Mouse (Mus musculus) intestine, postnatal 0 days (tissue): ENCODE results near the gene Reg4. TPM values are rescaled to one million over a fixed set of nuclear protein-coding genes. Genes with fewer than 3 reads are reported as not detected.
A peak's percentile ranks its signal among the peaks of the same experiment; 100 is the strongest.

ENCODE experiments used
- ATAC-seq: fragments of 200-750 bp; cut with Nextera tagmentation; 2 replicates; pipeline ENCODE4 v1.8.0; 2017; ENCODE audit warnings: mild to moderate bottlenecking, moderate TSS enrichment, moderate library complexity
- H3K27ac ChIP-seq: fragments of 300-500 bp; sonication (generic); 2 replicates; pipeline ENCODE4 v1.5.1; 2014; ENCODE audit warnings: mild to moderate bottlenecking, low read depth, low read length, moderate library complexity
- H3K27me3 ChIP-seq: fragments of 300-500 bp; sonication (generic); replicated peaks from 2 replicates; pipeline ENCODE4 v1.6.1; 2014; ENCODE audit warnings: low read length, mixed read lengths; ENCODE audit not compliant: control insufficient read depth, insufficient read depth
- H3K36me3 ChIP-seq: fragments of 300-500 bp; sonication (generic); 2 replicates; pipeline ENCODE4 v1.6.1; 2014; ENCODE audit warnings: mild to moderate bottlenecking, moderate library complexity; ENCODE audit not compliant: control insufficient read depth, insufficient read depth
- H3K4me1 ChIP-seq: fragments of 300-500 bp; sonication (generic); replicated peaks from 2 replicates; pipeline ENCODE4 v1.6.1; 2014; ENCODE audit warnings: antibody characterized with exemption, low read length, mixed read lengths; ENCODE audit not compliant: control insufficient read depth, insufficient read depth
- H3K4me2 ChIP-seq: fragments of 300-500 bp; sonication (generic); replicated peaks from 2 replicates; pipeline ENCODE4 v1.6.1; 2014; ENCODE audit warnings: low read depth, mild to moderate bottlenecking, moderate library complexity
- H3K4me3 ChIP-seq: fragments of 300-500 bp; sonication (generic); 2 replicates; pipeline ENCODE4 v1.5.1; 2014; ENCODE audit warnings: low read depth, low read length
- H3K9ac ChIP-seq: fragments of 300-500 bp; sonication (generic); 2 replicates; pipeline ENCODE4 v1.6.1; 2014; ENCODE audit warnings: mild to moderate bottlenecking, low read depth, low read length
- H3K9me3 ChIP-seq: fragments of 300-500 bp; sonication (generic); 2 replicates; pipeline ENCODE4 v1.6.1; 2016; ENCODE audit warnings: mixed run types; ENCODE audit not compliant: control insufficient read depth
- CTCF ChIP-seq: sonication (generic); IDR thresholded peaks from 2 replicates; pipeline ENCODE4 v1.5.1; 2016; ENCODE audit warnings: low read depth, mild to moderate bottlenecking, control low read depth, antibody characterized with exemption, moderate library complexity
- WGBS: fragments of 180-500 bp; shearing (Covaris S2); extraction: QIAGEN DNeasy Blood & Tissue Kit; methylation state at CpG from one replicate; pipeline ENCODE4 v1.1.7; 2014; 5-methylcytosine and 5-hydroxymethylcytosine counted together
- polyA plus RNA-seq: library from polyadenylated mRNA; unstranded; fragments of >200 nt; fragmentation: Nextera tagmentation; extraction: Ambion mirVana; gene quantifications from 2 replicates; pipeline ENCODE4 v1.2.1, GENCODE M21; 2015

The Reg4 gene
- 90.6 and 144 TPM in 2 replicates for polyA plus RNA-seq

GRCm38 (mm10) chr3:98221856-98222255 is at the start of gene Reg4:
TSS of gene Reg4 (plus strand) at chr3:98222156.
- Histone ChIP-seq H3K27ac (no peak within 1 kb of the TSS), H3K9ac (no peak within 1 kb of the TSS), H3K4me3 (no peak within 1 kb of the TSS), H3K4me2 (0 out of 2 replicates have a peak within 1 kb of the TSS, but pooled peaks have one; percentile 6), H3K27me3 (no peaks in the 10 kb centered on the region), H3K9me3 (no peaks in the 10 kb centered on the region), H3K36me3 (no peaks in the 10 kb centered on the region), H3K4me1 (0 out of 2 replicates have a peak, but pooled peaks cover 5% of the 10 kb centered on the region)
- TF ChIP-seq CTCF = no peak
- ATAC-seq = no peak
- WGBS = 52% methylated on average over 8 of the region's 8 CpGs

- WGBS = 83% methylated on average over 4 of the region's 4 CpGs
- Histone ChIP-seq H3K4me3 (no peak overlapping the region), H3K4me2 (no peak overlapping the region), H3K4me1 (no peaks in the 10 kb centered on the region), H3K27ac (no peak overlapping the region), H3K36me3 (no peaks in the 10 kb centered on the region), H3K9me3 (no peaks in the 10 kb centered on the region), H3K27me3 (no peaks in the 10 kb centered on the region), H3K9ac (no peak overlapping the region)
- no peak for TF ChIP-seq CTCF
- ATAC-seq = no peak
Measured at GRCm38 (mm10) chr3:98178340-98178739, 43.6 kb upstream of the Reg4 start.

DNA sequence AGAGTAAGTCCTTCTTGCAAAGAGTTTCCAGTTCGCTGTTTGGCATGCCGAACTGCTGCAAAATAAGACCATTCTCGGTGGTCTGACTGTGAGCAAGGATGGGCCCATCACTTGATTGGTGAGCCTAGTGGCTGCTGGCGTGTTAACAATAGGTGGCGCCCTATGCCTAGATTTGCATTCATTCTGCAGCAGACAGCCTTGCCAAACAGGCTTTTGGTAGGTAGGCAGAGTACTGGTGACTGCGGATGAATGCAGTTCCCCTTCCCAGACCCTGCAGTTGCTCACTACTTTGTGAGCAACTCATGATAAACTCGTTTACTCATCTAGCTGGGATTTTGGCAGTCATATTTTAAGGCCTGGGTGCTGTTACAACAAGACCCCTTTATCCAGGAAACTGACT is 41.2 kb upstream of the Reg4 start:
- ATAC-seq = no peak
- peak; percentile 91 for TF ChIP-seq CTCF
- Histone ChIP-seq H3K9me3 (no peaks in the 10 kb centered on the region), H3K4me3 (no peak overlapping the region), H3K27me3 (no peaks in the 10 kb centered on the region), H3K36me3 (no peaks in the 10 kb centered on the region), H3K9ac (no peak overlapping the region), H3K4me1 (no peaks in the 10 kb centered on the region), H3K4me2 (no peak overlapping the region), H3K27ac (no peak overlapping the region)
- 24% methylated on average over 7 of the region's 7 CpGs for WGBS

DNA sequence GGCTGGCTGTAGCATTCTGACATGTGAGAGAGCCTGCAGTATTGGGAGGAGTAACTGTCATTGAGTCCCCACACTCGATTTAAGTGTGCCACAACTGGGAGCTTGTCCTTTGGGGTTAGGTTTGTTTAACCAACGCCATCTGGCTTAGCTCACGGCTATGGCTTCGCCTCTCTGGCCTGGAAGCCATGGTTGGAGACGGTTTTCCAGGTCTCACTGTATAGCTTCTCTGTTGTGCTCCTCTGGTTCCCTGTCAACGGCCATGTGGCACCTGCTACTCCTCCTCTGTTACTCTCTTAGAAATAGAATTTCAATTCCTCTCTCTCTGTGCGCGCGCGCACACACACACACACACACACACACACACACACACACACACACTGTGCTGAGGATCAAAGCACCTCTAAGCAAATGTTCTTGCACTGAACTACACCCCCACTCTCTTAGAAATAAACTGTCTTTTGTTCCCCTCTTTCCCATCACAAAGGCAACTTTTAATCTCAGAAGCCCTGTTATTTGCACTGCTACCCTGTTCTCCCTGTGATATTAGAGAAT is 36.7 kb upstream of the Reg4 start:
- ATAC-seq = no peak
- TF ChIP-seq CTCF = no peak
- no peak overlapping the region for H3K4me3 ChIP-seq

GRCm38 (mm10) chr3:98187777-98188176 is 34.2 kb upstream of the Reg4 start:
- Histone ChIP-seq H3K4me1 (no peaks in the 10 kb centered on the region), H3K4me3 (no peak overlapping the region), H3K9ac (no peak overlapping the region), H3K27me3 (no peaks in the 10 kb centered on the region), H3K27ac (no peak overlapping the region; the same call in 1 of the 2 replicates), H3K4me2 (no peak overlapping the region), H3K9me3 (no peaks in the 10 kb centered on the region), H3K36me3 (no peaks in the 10 kb centered on the region)
- 41% methylated on average over 3 of the region's 3 CpGs for WGBS
- ATAC-seq = peak; percentile 98
- TF ChIP-seq CTCF = no peak

More for the DNA sequence above, 36.7 kb upstream of the Reg4 start:
- no peak overlapping the region for H3K9ac ChIP-seq
- no peaks in the 10 kb centered on the region for H3K9me3 ChIP-seq
- no peaks in the 10 kb centered on the region for H3K36me3 ChIP-seq
- no peak overlapping the region for H3K4me2 ChIP-seq
- 62% methylated on average over 10 of the region's 10 CpGs for WGBS
- H3K27me3 ChIP-seq = no peaks in the 10 kb centered on the region
- H3K27ac ChIP-seq = no peak overlapping the region
- no peaks in the 10 kb centered on the region for H3K4me1 ChIP-seq

- H3K4me3 ChIP-seq = no peak overlapping the region
- no peaks in the 10 kb centered on the region for H3K4me1 ChIP-seq
- no peak overlapping the region for H3K27ac ChIP-seq
- ATAC-seq = no peak
- H3K9ac ChIP-seq = no peak overlapping the region
- H3K27me3 ChIP-seq = no peaks in the 10 kb centered on the region
- TF ChIP-seq CTCF = no peak
- no peak overlapping the region for H3K4me2 ChIP-seq
- no peaks in the 10 kb centered on the region for H3K36me3 ChIP-seq
- no peaks in the 10 kb centered on the region for H3K9me3 ChIP-seq
- 28% methylated on average over 9 of the region's 9 CpGs for WGBS
Measured at GRCm38 (mm10) chr3:98197711-98198532, 24.0 kb upstream of the Reg4 start.
